Mouse (Mus musculus): ENCODE data around the gene Nfya. TPM values are rescaled to one million over a fixed set of nuclear protein-coding genes. Genes with fewer than 3 reads are reported as not detected.

Nfya gene
- total RNA-seq, 2 experiments from 2014 or later = 27.2 to 34.4 TPM

DNA sequence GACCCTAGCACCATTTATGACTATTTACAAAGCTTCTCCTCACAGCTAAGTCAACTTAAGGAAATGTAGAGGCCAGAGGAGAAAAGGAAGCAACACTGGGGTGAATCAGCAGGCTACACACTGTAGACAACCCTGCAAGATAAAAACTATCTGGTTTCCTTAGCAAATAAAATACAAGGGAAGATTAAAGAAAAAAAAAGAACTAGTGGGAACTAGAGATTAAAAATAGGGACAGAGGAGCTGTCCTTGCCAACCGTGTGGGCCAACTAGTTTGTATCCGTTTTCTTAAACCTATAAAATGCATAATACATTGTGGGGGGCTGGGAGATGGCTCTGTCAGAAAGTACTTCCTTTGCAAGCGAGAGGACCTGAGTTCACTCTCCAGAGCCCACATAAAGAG lies 67.8 kb downstream of the Nfya start:
- DNase-seq = no peak

- DNase-seq = no peak
Observed at GRCm38 (mm10) chr17:48340267-48340666, 69.4 kb downstream of the Nfya start.

Other genes with a start within 250 kb of the Nfya start
- gene A530064D06Rik, start 242.6 kb downstream of the Nfya start, total RNA-seq (2021) = not detected
- gene Trem1, start 177.1 kb downstream of the Nfya start, total RNA-seq (2021) = not detected
- not detected for gene Trem3, start 162.1 kb downstream of the Nfya start, total RNA-seq (2021)
- not detected for gene Treml4, start 145.6 kb downstream of the Nfya start, total RNA-seq (2021)
- under 1 TPM; 0.28 to 0.30 TPM for gene Treml2, start 110.4 kb downstream of the Nfya start, total RNA-seq (2021)
- gene B430306N03Rik, start 93.8 kb downstream of the Nfya start, total RNA-seq (2021) = under 1 TPM in 1 of 2 experiments, not detected in 1; 0.22 TPM
- gene Trem2, start 63.5 kb downstream of the Nfya start, total RNA-seq (2021) = 1 to 10 TPM; 8.8 to 9.6 TPM
- not detected for gene Treml1, start 50.0 kb downstream of the Nfya start, total RNA-seq (2021)
- gene Oard1, start 108 bp upstream of the Nfya start, total RNA-seq (2021) = 10 to 100 TPM; 12.3 to 13.6 TPM
- not detected for gene Apobec2, start 23.0 kb upstream of the Nfya start, total RNA-seq (2021)
- not detected for gene Tspo2, start 41.6 kb upstream of the Nfya start, total RNA-seq (2021)
- under 1 TPM; 0.27 to 0.30 TPM for gene Unc5cl, start 45.0 kb upstream of the Nfya start, total RNA-seq (2021)

Data from layer of hippocampus, postnatal 36 days (tissue).